Mouse (Mus musculus) left cerebral cortex, adult 11 months (tissue): ENCODE data around the gene Nhsl1.
"Not testable (repeated sequence)": the region's sequence is repeated elsewhere in the genome, so short reads cannot be mapped to it uniquely, and the experiment has no call there.

Experiments used
- DNase-seq: peaks from one replicate; pipeline ENCODE4 v3.0.0; 2022; ENCODE audit warnings: low spot score

Nhsl1 gene

GRCm38 (mm10) chr10:18536889-18537288 lies 218.1 kb downstream of the Nhsl1 start:
- no peak for DNase-seq

GRCm38 (mm10) chr10:18545309-18545708 lies 226.5 kb downstream of the Nhsl1 start:
- no peak for DNase-seq

GRCm38 (mm10) chr10:18545813-18546235 lies 227.0 kb downstream of the Nhsl1 start, which contains the start of gene Hebp2:
Hebp2 (minus strand) TSS chr10:18546076.
- DNase-seq = no peak

GRCm38 (mm10) chr10:18547381-18547780 lies 228.6 kb downstream of the Nhsl1 start:
- DNase-seq = no peak

- no peak for DNase-seq
Measured at GRCm38 (mm10) chr10:18549321-18550216, 230.8 kb downstream of the Nhsl1 start.

GRCm38 (mm10) chr10:18559076-18559475 lies 240.3 kb downstream of the Nhsl1 start:
- not testable (repeated sequence) for DNase-seq

GRCm38 (mm10) chr10:18561445-18561844 lies 242.7 kb downstream of the Nhsl1 start:
- no peak for DNase-seq

GRCm38 (mm10) chr10:18562940-18563339 lies 244.2 kb downstream of the Nhsl1 start:
- DNase-seq = peak; percentile 10

- DNase-seq = no peak
Measured at GRCm38 (mm10) chr10:18572581-18572980, 253.8 kb downstream of the Nhsl1 start.
